In the genomic region with DNA sequence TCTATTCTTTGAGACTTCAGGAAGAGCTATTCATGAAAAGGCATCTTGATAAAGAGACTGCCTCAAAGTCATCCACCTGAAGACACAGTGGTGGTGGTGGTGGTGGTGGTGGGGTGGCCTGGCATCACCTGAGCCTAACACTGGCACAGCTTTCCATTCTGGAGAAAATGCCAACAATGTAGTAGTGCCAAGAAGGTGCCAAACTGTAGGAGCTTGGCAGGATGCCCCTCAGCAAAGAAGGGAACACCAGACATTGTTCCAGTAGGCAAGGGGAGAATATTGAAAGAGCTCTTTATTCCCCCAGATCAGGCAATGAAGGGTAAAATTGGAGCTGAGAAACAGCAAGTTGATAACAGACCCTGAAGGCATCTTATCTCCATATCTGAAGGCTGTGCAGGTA, we compare ENCODE assay signal across 12 mouse cellular contexts.
A peak's percentile ranks its signal among the peaks of the same experiment; 100 is the strongest.
DNase-seq lines count a peak whose midpoint lies in the region.
"Had no signal": no experiment of that assay in that cellular context is flagged by ENCODE, and none has a peak within 500 bp of the region (broad histone marks: within the 10 kb centered on the region; RNA-seq: fewer than 3 reads in every experiment).

No protein-coding gene starts in this region.

- intact Hi-C loops in left cerebral cortex, postnatal 4 days (cut with DNase I), result no loop called here

- peak; percentile 26 for DNase-seq in adrenal gland, postnatal 10 days
- DNase-seq in adrenal gland, postnatal 14 days, result no peak
- peak; percentile 55 to 68 for DNase-seq in cerebellum, postnatal 14 days
- no peak for DNase-seq in cerebellum, adult 11-12 months
- peak; percentile 32 for DNase-seq in left cerebral cortex, postnatal 4 days
- no peak for DNase-seq in left cerebral cortex, adult 9 months (ENCODE audit: low spot score in 2 of 2)
- DNase-seq: adrenal gland, adult 8-10 months; adrenal gland, postnatal 36 days; B cell, adult 2 months; cerebellum, adult 18-20 months; cerebellum, adult 9-10 months; forebrain, postnatal 0 days had no signal

Comparison
In these comparisons a context has a peak if more than half of its experiments do, and no peak if none do; other contexts are left out.
1. DNase-seq: peak in adrenal gland, postnatal 10 days (single experiment), cerebellum, postnatal 14 days (2 of 2) and left cerebral cortex, postnatal 4 days (single experiment); none in adrenal gland, postnatal 14 days (single experiment), cerebellum, adult 11-12 months (single experiment) and left cerebral cortex, adult 9 months (0 of 2).